Mouse (Mus musculus): ENCODE results near the gene Gm43302. TPM values are rescaled to one million over a fixed set of nuclear protein-coding genes. Genes with fewer than 3 reads are reported as not detected.

Gene Gm43302
- polyA plus RNA-seq (2014; fragmentation: Illumina TruSeq; extraction: RNeasy Lipid Tissue Mini Kit (QIAGEN cat#74804); ENCODE audit: low read depth, low replicate concordance) = 0.13 TPM

DNA sequence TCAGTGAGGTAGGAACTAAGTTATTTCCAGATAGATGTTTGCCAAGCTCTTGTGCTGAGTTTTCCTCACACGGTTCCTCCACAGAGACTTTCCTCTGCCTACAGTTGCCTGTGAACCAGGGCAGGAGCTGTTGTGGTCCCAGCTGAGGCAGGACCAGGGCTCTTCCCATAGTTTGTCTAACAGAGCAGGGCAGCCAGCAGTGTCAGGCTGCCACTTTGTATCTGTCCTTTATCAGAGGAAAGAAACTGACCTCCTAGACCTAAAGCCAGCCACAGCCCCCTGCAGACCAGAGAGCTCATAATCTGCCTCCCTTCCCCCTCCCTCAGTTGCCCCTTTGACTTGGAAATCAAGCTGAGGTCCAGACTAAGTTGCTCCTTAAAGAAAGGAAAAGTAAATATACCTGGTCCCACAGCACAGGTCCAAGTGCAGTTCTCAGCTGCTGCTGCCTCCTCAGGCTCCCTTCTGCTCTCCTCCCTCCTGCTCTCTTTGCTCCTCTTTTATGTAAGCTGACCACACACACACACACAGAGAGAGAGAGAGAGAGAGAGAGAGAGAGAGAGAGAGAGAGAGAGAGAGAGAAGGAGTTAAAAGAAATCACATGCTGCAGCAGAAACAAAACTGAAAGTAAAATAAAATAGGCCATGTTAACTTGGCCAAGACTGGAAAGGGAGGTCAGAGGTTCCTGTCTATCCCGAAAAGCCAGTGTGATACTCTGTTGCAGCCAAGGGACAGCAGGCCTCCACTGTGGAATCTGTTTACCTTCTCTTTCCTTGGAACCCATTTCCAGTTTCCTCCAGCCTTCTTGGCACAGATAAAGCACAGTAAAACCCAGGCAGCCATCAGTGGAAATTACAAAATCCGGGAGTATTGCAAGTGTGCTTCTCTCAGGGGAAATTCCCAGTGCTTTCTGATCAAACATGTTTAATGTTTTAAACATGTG, at the start of gene Gm43302, which contains the start of gene Gbp6:
Gm43302 (minus strand) TSS at position 470 of the 940 bp plus-strand sequence.
Gbp6 (minus strand) TSS at position 473 of the 940 bp plus-strand sequence.

DNA sequence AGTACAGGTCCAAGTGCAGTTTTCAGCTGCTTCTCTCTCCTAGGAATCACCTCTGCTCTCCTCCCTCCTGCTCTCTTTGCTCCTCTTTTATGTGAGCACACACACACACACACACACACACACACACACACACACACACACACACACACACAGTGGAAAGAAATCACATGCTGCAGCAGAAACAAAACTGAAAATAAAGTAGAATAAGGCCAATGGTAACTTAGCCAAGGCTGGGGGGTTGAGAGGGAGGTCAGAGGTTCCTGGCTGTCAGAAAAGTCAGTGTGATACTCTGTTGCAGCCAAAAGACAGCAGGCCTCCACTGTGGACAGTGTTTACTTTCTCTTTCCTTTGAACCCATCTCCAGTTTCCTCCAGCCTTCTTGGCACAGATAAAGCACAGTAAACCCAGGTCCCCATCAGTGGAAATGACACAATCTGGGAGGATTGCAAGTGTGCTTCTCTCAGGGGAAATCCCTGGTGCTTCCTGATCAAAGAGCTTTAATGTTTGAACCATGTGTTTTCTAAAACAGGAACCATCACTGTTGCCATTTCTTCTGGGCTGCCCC, 53.9 kb downstream of the Gm43302 start, which contains the start of gene Gbp10:
Gbp10 (minus strand) TSS at position 51 of the 565 bp plus-strand sequence.

Other genes starting within 250 kb of the Gm43302 start
- 1.3 TPM for gene Gbp9, start 154.2 kb downstream of the Gm43302 start, polyA plus RNA-seq (2014; fragmentation: Illumina TruSeq; extraction: RNeasy Lipid Tissue Mini Kit (QIAGEN cat#74804); ENCODE audit: low read depth, low replicate concordance)
- gene Gbp8, start 154.2 kb downstream of the Gm43302 start, polyA plus RNA-seq (2014; fragmentation: Illumina TruSeq; extraction: RNeasy Lipid Tissue Mini Kit (QIAGEN cat#74804); ENCODE audit: low read depth, low replicate concordance) = 0.87 TPM
- 1.1 TPM for gene Gbp4, start 154.1 kb downstream of the Gm43302 start, polyA plus RNA-seq (2014; fragmentation: Illumina TruSeq; extraction: RNeasy Lipid Tissue Mini Kit (QIAGEN cat#74804); ENCODE audit: low read depth, low replicate concordance)
- gene Gbp10, start 54.2 kb downstream of the Gm43302 start, polyA plus RNA-seq (2014; fragmentation: Illumina TruSeq; extraction: RNeasy Lipid Tissue Mini Kit (QIAGEN cat#74804); ENCODE audit: low read depth, low replicate concordance) = not detected
- 2.0 TPM for gene Gbp6, start within 50 bp of the Gm43302 start, polyA plus RNA-seq (2014; fragmentation: Illumina TruSeq; extraction: RNeasy Lipid Tissue Mini Kit (QIAGEN cat#74804); ENCODE audit: low read depth, low replicate concordance)
- 185 TPM for gene Lrrc8b, start 122.1 kb upstream of the Gm43302 start, polyA plus RNA-seq (2014; fragmentation: Illumina TruSeq; extraction: RNeasy Lipid Tissue Mini Kit (QIAGEN cat#74804); ENCODE audit: low read depth, low replicate concordance)
- gene Lrrc8c, start 225.7 kb upstream of the Gm43302 start, polyA plus RNA-seq (2014; fragmentation: Illumina TruSeq; extraction: RNeasy Lipid Tissue Mini Kit (QIAGEN cat#74804); ENCODE audit: low read depth, low replicate concordance) = 6.1 TPM